Mouse (Mus musculus): ENCODE results near the gene Slc16a6. TPM values are rescaled to one million over a fixed set of nuclear protein-coding genes. Genes with fewer than 3 reads are reported as not detected.

Gene Slc16a6
- polyA plus RNA-seq, 1 experiment from 2014 or later: 5.9 TPM

DNA sequence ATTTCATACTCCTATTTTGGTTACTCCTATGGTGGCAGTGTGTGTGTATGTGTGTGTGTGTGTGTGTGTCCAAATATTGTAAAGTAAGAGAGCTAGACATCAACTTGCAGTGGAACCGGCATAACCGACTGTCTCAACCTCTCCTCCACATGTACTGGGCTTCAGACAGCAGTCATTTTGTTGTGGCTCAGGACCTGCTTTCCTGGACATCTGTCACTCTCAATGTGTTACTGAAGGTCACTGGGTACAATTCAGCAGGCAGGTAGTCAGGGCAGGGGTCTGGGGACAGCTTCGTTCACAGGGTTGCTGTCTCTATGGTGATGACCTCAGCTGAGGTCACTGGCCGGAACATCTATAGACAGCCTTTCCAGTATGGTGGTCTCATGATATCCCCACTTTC lies 32.4 kb upstream of the Slc16a6 start:
- Histone ChIP-seq H3K36me3 (ENCODE audit: insufficient read depth) (no peaks in the 10 kb centered on the region), H3K4me2 (no peak overlapping the region), H3K4me1 (ENCODE audit: insufficient read depth) (no peaks in the 10 kb centered on the region), H3K9me3 (ENCODE audit: low read depth, low read length) (no peaks in the 10 kb centered on the region), H3K27me3 (ENCODE audit: insufficient read depth, low read length) (no peaks in the 10 kb centered on the region), H3K27ac (ENCODE audit: low read depth) (no peak overlapping the region), H3K9ac (no peak overlapping the region), H3K4me3 (ENCODE audit: low read depth, low read length) (no peak overlapping the region)
- DNase-seq (no peak), ATAC-seq (ENCODE audit: insufficient read depth) (no peak)
- 87% methylated on average over 4 of the region's 4 CpGs for WGBS
- no peak for TF ChIP-seq CTCF (IDR thresholded peaks at IDR 0.05; ENCODE audit: low read depth)

DNA sequence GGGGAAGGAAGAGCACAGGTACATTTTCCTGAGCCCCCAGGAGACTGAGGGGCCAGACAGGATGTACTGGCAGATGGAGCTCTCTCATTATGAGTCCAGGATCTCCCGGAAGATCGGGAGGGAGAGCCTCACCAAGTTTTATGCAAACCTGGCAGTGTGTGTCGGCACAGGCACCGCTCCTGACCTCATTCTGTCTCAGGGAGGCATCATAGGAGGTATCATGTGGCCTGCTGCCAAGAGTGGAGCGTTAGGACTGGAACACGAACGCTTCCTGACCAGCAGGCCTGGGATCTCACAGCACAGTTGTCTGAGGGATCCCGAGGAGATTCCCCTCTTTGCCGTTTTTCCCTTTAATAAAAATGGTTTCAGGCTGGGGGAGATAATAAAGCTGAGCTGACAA lies 31.6 kb upstream of the Slc16a6 start:
- no peaks in the 10 kb centered on the region for H3K27me3 ChIP-seq (ENCODE audit: insufficient read depth, low read length)
- H3K4me1 ChIP-seq (ENCODE audit: insufficient read depth): no peaks in the 10 kb centered on the region
- H3K36me3 ChIP-seq (ENCODE audit: insufficient read depth): no peaks in the 10 kb centered on the region
- H3K4me2 ChIP-seq: no peak overlapping the region
- no peaks in the 10 kb centered on the region for H3K9me3 ChIP-seq (ENCODE audit: low read depth, low read length)
- 43% methylated on average over 9 of the region's 9 CpGs for WGBS
- H3K27ac ChIP-seq (ENCODE audit: low read depth): no peak overlapping the region
- no peak overlapping the region for H3K4me3 ChIP-seq (ENCODE audit: low read depth, low read length)
- no peak for TF ChIP-seq CTCF (IDR thresholded peaks at IDR 0.05; ENCODE audit: low read depth)
- no peak overlapping the region for H3K9ac ChIP-seq
- DNase-seq (peak; percentile 35), ATAC-seq (ENCODE audit: insufficient read depth) (no peak)

DNA sequence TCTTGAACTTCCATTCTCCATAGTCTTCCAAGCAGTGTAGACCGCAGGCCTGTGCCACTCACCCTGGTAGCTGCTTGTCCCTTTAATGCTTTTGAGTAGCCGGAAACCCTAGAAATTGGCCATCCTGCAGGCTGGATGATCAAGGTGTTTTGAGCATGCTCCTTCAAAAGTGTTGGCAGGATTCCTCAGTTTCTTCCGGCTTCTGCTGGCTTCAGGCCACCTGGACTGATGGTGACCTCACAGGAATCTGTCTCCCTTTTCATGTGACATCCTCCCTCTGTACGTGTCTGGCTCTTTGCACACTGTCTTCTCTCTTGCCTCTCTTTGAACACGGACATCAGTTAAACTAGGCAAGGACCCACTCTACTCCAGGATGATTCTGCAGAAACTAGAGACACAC lies 26.8 kb upstream of the Slc16a6 start:
- Histone ChIP-seq H3K9ac (no peak overlapping the region), H3K9me3 (ENCODE audit: low read depth, low read length) (no peaks in the 10 kb centered on the region), H3K4me1 (ENCODE audit: insufficient read depth) (peaks cover 9% of the 10 kb centered on the region; the same call in 1 of the 2 replicates), H3K27me3 (ENCODE audit: insufficient read depth, low read length) (no peaks in the 10 kb centered on the region), H3K4me2 (no peak overlapping the region), H3K36me3 (ENCODE audit: insufficient read depth) (no peaks in the 10 kb centered on the region), H3K4me3 (ENCODE audit: low read depth, low read length) (no peak overlapping the region), H3K27ac (ENCODE audit: low read depth) (no peak overlapping the region)
- WGBS: 68% methylated on average over 5 of the region's 5 CpGs
- TF ChIP-seq CTCF (IDR thresholded peaks at IDR 0.05; ENCODE audit: low read depth): no peak
- ATAC-seq (ENCODE audit: insufficient read depth) (no peak), DNase-seq (peak; percentile 47)

DNA sequence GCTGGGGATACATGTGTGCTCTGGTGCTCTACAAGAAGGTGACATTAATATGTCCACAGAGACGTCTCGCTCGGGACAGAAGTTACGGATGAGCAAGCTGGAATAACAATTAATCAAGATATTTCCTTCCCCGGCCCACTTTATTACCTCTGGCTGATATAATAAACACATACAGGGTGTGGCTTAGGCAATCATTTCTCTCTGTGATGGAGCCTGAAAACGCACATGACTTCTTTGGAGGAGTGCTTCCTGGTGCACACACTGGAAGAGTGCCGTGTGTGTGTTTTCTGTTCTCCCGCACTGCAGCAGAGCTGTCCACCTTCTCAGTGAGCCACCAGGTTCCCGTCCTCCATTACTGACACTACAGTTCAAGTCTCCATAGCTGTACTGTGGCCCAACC lies 24.6 kb upstream of the Slc16a6 start:
- ATAC-seq (ENCODE audit: insufficient read depth): no peak
- H3K27ac ChIP-seq (ENCODE audit: low read depth): peak overlapping the region; percentile 38; the same call in 1 of the 2 replicates
- H3K36me3 ChIP-seq (ENCODE audit: insufficient read depth): no peaks in the 10 kb centered on the region
- peaks cover 9% of the 10 kb centered on the region; the same call in 1 of the 2 replicates for H3K4me1 ChIP-seq (ENCODE audit: insufficient read depth)
- no peak overlapping the region for H3K9ac ChIP-seq
- no peak for TF ChIP-seq CTCF (IDR thresholded peaks at IDR 0.05; ENCODE audit: low read depth)
- H3K4me2 ChIP-seq: no peak overlapping the region
- WGBS: 59% methylated on average over 9 of the region's 9 CpGs
- no peak overlapping the region for H3K4me3 ChIP-seq (ENCODE audit: low read depth, low read length)
- H3K27me3 ChIP-seq (ENCODE audit: insufficient read depth, low read length): no peaks in the 10 kb centered on the region
- H3K9me3 ChIP-seq (ENCODE audit: low read depth, low read length): no peaks in the 10 kb centered on the region
- DNase-seq: no peak

DNA sequence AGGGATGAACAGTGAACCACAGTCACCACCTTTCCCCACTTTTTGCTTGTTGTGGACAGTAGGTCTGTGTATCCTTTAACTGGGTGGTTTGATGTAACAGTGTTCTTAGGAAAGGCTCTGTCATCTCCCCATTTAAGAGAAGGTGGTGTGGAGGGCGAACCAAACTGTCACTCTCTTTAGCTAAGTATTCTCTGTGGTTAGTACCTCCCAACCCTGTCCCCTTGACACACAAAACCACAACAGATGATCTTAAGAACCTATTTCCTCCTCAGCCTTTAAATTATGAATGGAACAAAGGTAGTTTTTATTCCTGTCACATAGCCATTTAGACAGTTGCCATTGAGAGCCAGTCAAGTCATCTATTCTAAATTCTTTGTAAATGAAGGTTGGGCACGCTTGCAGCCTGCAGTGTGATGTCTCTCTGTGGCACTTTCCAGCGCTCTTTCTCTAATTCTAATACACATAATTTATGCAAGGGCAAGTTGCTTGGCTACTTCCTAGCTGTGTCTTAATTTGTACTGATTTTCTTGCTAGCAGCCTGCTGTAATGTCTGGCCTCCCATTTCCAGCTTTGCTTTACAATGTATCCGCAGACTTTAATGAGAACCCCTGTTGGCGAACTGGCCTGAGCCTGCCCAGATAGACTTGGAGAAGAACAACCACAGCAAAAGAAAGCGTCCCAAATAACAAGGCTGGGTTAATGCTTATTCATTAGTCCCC lies 23.8 kb upstream of the Slc16a6 start:
- peaks cover 9% of the 10 kb centered on the region; the same call in 1 of the 2 replicates for H3K4me1 ChIP-seq (ENCODE audit: insufficient read depth)
- no peak for TF ChIP-seq CTCF (IDR thresholded peaks at IDR 0.05; ENCODE audit: low read depth)
- no peaks in the 10 kb centered on the region for H3K9me3 ChIP-seq (ENCODE audit: low read depth, low read length)
- DNase-seq: no peak
- no peaks in the 10 kb centered on the region for H3K27me3 ChIP-seq (ENCODE audit: insufficient read depth, low read length)
- ATAC-seq (ENCODE audit: insufficient read depth): no peak
- WGBS: 79% methylated on average over 6 of the region's 6 CpGs
- H3K36me3 ChIP-seq (ENCODE audit: insufficient read depth): no peaks in the 10 kb centered on the region
- H3K4me2 ChIP-seq: no peak overlapping the region
- H3K9ac ChIP-seq: no peak overlapping the region
- no peak overlapping the region for H3K4me3 ChIP-seq (ENCODE audit: low read depth, low read length)
- H3K27ac ChIP-seq (ENCODE audit: low read depth): no peak overlapping the region

DNA sequence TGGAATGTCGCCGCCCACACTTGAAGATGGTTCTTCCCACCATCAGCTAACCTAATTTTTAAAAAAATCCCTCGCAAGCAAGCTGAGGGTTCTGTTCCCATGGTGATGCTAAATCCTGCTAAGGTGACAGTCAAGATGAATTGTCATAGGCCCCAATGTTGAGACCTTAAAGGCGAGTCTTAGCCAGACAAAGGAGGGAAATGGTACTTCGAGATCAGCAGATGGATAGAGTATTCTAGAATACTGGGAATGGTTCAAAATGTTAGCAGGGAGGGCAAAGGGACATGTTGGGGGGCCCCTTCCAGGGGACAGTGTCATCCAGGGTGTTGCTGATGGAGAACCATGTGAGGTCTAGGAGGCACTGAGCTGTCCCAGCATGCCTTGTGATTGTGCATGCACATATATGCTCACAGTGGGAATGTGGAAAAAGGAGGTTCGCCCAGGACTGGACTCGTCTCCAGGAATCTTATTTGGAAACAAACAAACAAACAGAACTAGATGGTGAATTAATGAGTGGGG lies 23.1 kb upstream of the Slc16a6 start:
- DNase-seq (peak; percentile 25), ATAC-seq (ENCODE audit: insufficient read depth) (no peak)
- peaks cover 9% of the 10 kb centered on the region; the same call in 1 of the 2 replicates for H3K4me1 ChIP-seq (ENCODE audit: insufficient read depth)
- no peak for TF ChIP-seq CTCF (IDR thresholded peaks at IDR 0.05; ENCODE audit: low read depth)
- H3K9me3 ChIP-seq (ENCODE audit: low read depth, low read length): no peaks in the 10 kb centered on the region
- 67% methylated on average over 7 of the region's 7 CpGs for WGBS
- H3K4me3 ChIP-seq (ENCODE audit: low read depth, low read length): no peak overlapping the region
- no peak overlapping the region for H3K27ac ChIP-seq (ENCODE audit: low read depth)
- H3K36me3 ChIP-seq (ENCODE audit: insufficient read depth): no peaks in the 10 kb centered on the region
- H3K27me3 ChIP-seq (ENCODE audit: insufficient read depth, low read length): no peaks in the 10 kb centered on the region
- H3K4me2 ChIP-seq: no peak overlapping the region
- no peak overlapping the region for H3K9ac ChIP-seq

DNA sequence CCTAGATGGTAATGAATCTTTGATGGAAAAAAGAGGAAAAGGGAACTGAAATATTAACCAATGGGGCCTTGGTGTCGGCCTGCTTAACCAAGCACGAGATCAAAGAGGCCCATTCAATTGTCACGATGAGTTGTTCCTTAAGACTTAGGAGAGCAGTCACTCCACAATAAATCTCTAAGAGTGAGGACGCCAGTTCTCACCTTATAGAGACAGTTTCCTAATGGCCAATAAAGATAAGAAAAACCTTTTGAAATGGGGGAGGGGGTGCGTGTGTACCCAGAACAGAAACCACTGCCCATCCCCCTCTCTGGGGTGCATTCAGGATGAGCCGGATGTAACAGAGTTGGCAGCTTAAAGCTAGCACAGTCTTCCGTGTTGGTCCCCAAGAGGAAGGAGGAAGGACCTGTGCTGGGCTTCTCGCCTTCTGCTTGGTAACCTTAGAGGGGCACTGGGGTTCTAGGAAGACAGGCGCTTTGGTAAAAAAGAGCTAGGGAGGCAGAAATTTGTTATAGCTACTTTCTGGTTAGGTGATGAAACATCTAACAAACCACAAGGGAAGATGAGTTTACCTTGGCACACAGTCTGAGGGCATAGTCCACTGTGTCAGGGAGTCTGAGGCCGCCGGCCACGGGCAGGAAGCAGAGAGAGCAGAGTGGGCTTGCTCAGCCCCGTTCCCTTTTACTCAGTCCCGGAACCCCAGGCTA lies 22.5 kb upstream of the Slc16a6 start:
- H3K4me1 ChIP-seq (ENCODE audit: insufficient read depth): peaks cover 9% of the 10 kb centered on the region; the same call in 1 of the 2 replicates
- H3K27me3 ChIP-seq (ENCODE audit: insufficient read depth, low read length): no peaks in the 10 kb centered on the region
- peak overlapping the region; percentile 5; the same call in 1 of the 2 replicates for H3K4me2 ChIP-seq
- TF ChIP-seq CTCF (IDR thresholded peaks at IDR 0.05; ENCODE audit: low read depth): no peak
- no peaks in the 10 kb centered on the region for H3K9me3 ChIP-seq (ENCODE audit: low read depth, low read length)
- ATAC-seq (ENCODE audit: insufficient read depth) (peak; percentile 41; the same call in 1 of the 2 replicates), DNase-seq (peak; percentile 38)
- WGBS: 28% methylated on average over 14 of the region's 14 CpGs
- no peak overlapping the region for H3K9ac ChIP-seq
- H3K27ac ChIP-seq (ENCODE audit: low read depth): no peak overlapping the region; the same call in 1 of the 2 replicates
- no peaks in the 10 kb centered on the region for H3K36me3 ChIP-seq (ENCODE audit: insufficient read depth)
- no peak overlapping the region for H3K4me3 ChIP-seq (ENCODE audit: low read depth, low read length)

All from lung, embryonic 14.5 days (tissue).